Mouse (Mus musculus) brain, embryonic 14.5 days (tissue): ENCODE results near the gene Bola3. TPM values are rescaled to one million over a fixed set of nuclear protein-coding genes. Genes with fewer than 3 reads are reported as not detected.

ENCODE experiments used
- DNase-seq: peaks from one replicate; pipeline ENCODE4 v3.0.0-alpha.2; 2011; ENCODE audit warnings: low read depth
- CTCF ChIP-seq: fragments of 200-500 bp; IDR thresholded peaks from 2 replicates; pipeline ENCODE4 v1.5.1; 2012; ENCODE audit warnings: inconsistent platforms, mild to moderate bottlenecking, moderate library complexity, borderline replicate concordance; ENCODE audit not compliant: insufficient read depth, insufficient read length; ENCODE audit errors: extremely low read depth
- POLR2A ChIP-seq: fragments of 200-500 bp; IDR thresholded peaks from 2 replicates; pipeline ENCODE4 v1.6.1; 2012; ENCODE audit warnings: mild to moderate bottlenecking, inconsistent platforms, borderline replicate concordance; ENCODE audit not compliant: poor library complexity, insufficient read depth, insufficient read length, severe bottlenecking; ENCODE audit errors: extremely low read depth
- polyA plus RNA-seq: library from polyadenylated mRNA; depleted of rRNA; stranded (reverse); fragments of >200 nt; gene quantifications from 2 replicates; pipeline ENCODE4 v1.2.3, GENCODE M21; 2012

Gene Bola3
- polyA plus RNA-seq, 1 experiment: 18.9 TPM

- DNase-seq: no peak
- TF ChIP-seq CTCF (no peak), POLR2A (no peak)
Observed at GRCm38 (mm10) chr6:83373704-83374300, 24.9 kb downstream of the Bola3 start.

GRCm38 (mm10) chr6:83381510-83382491 is 32.9 kb downstream of the Bola3 start:
- TF ChIP-seq CTCF (no peak), POLR2A (no peak)
- DNase-seq: no peak

GRCm38 (mm10) chr6:83385569-83386090 is 36.7 kb downstream of the Bola3 start:
- TF ChIP-seq CTCF (no peak), POLR2A (no peak)
- no peak for DNase-seq

GRCm38 (mm10) chr6:83392166-83392780 is 43.3 kb downstream of the Bola3 start:
- DNase-seq: peak; percentile 69
- TF ChIP-seq POLR2A (no peak), CTCF (no peak)

GRCm38 (mm10) chr6:83394122-83394521 is 45.2 kb downstream of the Bola3 start:
- DNase-seq: no peak
- no peak for TF ChIP-seq POLR2A
- no peak for TF ChIP-seq CTCF

GRCm38 (mm10) chr6:83395544-83396229 is 46.7 kb downstream of the Bola3 start:
- TF ChIP-seq POLR2A: no peak
- DNase-seq: no peak

- DNase-seq: no peak
- TF ChIP-seq POLR2A: no peak
- TF ChIP-seq CTCF: no peak
Observed at GRCm38 (mm10) chr6:83396711-83397110, 47.8 kb downstream of the Bola3 start.

- no peak for DNase-seq
- no peak for TF ChIP-seq CTCF
Observed at GRCm38 (mm10) chr6:83397728-83398127, 48.8 kb downstream of the Bola3 start.

- TF ChIP-seq POLR2A (no peak), CTCF (no peak)
- DNase-seq: no peak
Observed at GRCm38 (mm10) chr6:83399790-83400189, 50.8 kb downstream of the Bola3 start.

GRCm38 (mm10) chr6:83403481-83403880 is 54.5 kb downstream of the Bola3 start:
- no peak for TF ChIP-seq CTCF
- no peak for DNase-seq

- DNase-seq: no peak
- TF ChIP-seq CTCF: no peak
- no peak for TF ChIP-seq POLR2A
Observed at GRCm38 (mm10) chr6:83404571-83404970, 55.6 kb downstream of the Bola3 start.
